Mouse (Mus musculus): Measurements from ENCODE around the gene Orai2. TPM values are rescaled to one million over a fixed set of nuclear protein-coding genes. Genes with fewer than 3 reads are reported as not detected.

The Orai2 gene
- total and polyA plus RNA-seq, 3 experiments = 43.4 to 53.1 (median 50.2) TPM

DNA sequence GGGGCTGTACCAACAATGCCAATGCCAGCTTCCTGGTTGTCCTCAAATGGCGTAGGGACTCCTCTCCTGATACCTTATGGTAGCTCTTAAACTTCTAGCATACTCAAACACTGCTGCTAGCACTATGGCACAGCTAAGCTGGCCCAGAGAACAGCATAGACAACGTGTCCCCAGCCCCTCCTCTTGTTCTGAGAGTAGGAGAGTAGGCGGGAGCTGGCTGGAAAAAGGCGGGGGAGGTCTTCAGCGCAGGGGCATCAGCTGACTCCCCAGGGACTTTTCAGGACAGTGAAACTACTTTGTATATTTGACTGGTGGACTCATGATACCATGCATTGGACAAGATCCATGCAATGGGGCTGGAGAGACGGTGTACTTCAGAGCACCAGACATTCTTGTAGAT is 11.5 kb upstream of the Orai2 start:
- Histone ChIP-seq H3K4me1 (ENCODE audit: insufficient read depth, low read depth, low read length) (peaks cover 69% of the 10 kb centered on the region), H3K36me3 (replicated peaks) (peaks cover 97% of the 10 kb centered on the region), H3K27me3 (ENCODE audit: insufficient read depth, low read length) (no peaks in the 10 kb centered on the region), H3K9me3 (replicated peaks) (no peaks in the 10 kb centered on the region), H3K4me3 (ENCODE audit: low read depth, low read length) (no peak overlapping the region; the same call in 1 of the 2 replicates)
- DNase-seq (ENCODE audit: low spot score) (peak; percentile 48), ATAC-seq (ENCODE audit: extremely low read depth, insufficient number of reproducible peaks, low FRiP score, poor library complexity, severe bottlenecking) (peak; percentile 15; the same call in 1 of the 2 replicates)
- TF ChIP-seq POLR2AphosphoS5 (IDR thresholded peaks at IDR 0.05; ENCODE audit: insufficient replicate concordance, low read depth, low read length) (no peak), GATA1 (IDR thresholded peaks at IDR 0.05; ENCODE audit: borderline replicate concordance, low read length) (no peak), GATA2 (IDR thresholded peaks at IDR 0.05; ENCODE audit: borderline replicate concordance, low read depth, low read length) (no peak), CTCF (IDR thresholded peaks at IDR 0.05; ENCODE audit: low read depth, low read length) (no peak), TAL1 (conservative IDR thresholded peaks at IDR 0.05; ENCODE audit: low read depth, low read length) (no peak)

DNA sequence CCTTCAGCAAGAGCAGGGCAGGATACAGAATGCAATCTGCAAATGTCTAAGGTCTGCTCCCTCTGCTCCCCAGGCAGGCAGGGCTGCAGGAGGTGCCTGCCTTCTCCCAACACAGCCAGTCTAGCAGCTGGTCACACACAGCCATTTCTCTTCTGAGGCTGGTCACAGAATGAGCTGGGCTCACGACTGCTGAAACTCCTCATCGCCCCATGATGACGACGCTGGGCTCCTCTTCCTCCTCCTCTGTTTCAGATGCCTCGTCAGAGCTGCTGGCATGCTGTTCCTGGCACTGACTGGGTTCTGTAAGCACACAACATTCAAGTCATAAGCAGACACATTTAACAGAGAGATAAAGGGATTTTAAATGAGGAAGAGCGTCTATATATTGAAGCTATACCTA is 10.7 kb upstream of the Orai2 start:
- TF ChIP-seq GATA1 (IDR thresholded peaks at IDR 0.05; ENCODE audit: borderline replicate concordance, low read length) = no peak
- no peak for TF ChIP-seq TAL1 (conservative IDR thresholded peaks at IDR 0.05; ENCODE audit: low read depth, low read length)
- TF ChIP-seq CTCF (IDR thresholded peaks at IDR 0.05; ENCODE audit: low read depth, low read length) = no peak
- no peak for TF ChIP-seq GATA2 (IDR thresholded peaks at IDR 0.05; ENCODE audit: borderline replicate concordance, low read depth, low read length)
- TF ChIP-seq POLR2AphosphoS5 (IDR thresholded peaks at IDR 0.05; ENCODE audit: insufficient replicate concordance, low read depth, low read length) = no peak
- peaks cover 66% of the 10 kb centered on the region for H3K4me1 ChIP-seq (ENCODE audit: insufficient read depth, low read depth, low read length)
- no peak overlapping the region for H3K4me3 ChIP-seq (ENCODE audit: low read depth, low read length)
- no peaks in the 10 kb centered on the region for H3K9me3 ChIP-seq (replicated peaks)
- no peak for DNase-seq (ENCODE audit: low spot score)
- no peak for ATAC-seq (ENCODE audit: extremely low read depth, insufficient number of reproducible peaks, low FRiP score, poor library complexity, severe bottlenecking)
- H3K27me3 ChIP-seq (ENCODE audit: insufficient read depth, low read length) = no peaks in the 10 kb centered on the region
- peaks cover 92% of the 10 kb centered on the region for H3K36me3 ChIP-seq (replicated peaks)

GRCm38 (mm10) chr5:136179594-136179993 is 9.1 kb upstream of the Orai2 start:
- Histone ChIP-seq H3K9me3 (replicated peaks) (no peaks in the 10 kb centered on the region), H3K27me3 (ENCODE audit: insufficient read depth, low read length) (no peaks in the 10 kb centered on the region), H3K4me3 (ENCODE audit: low read depth, low read length) (no peak overlapping the region), H3K36me3 (replicated peaks) (peaks cover 79% of the 10 kb centered on the region), H3K4me1 (ENCODE audit: insufficient read depth, low read depth, low read length) (peaks cover 59% of the 10 kb centered on the region)
- no peak for ATAC-seq (ENCODE audit: extremely low read depth, insufficient number of reproducible peaks, low FRiP score, poor library complexity, severe bottlenecking)
- no peak for DNase-seq (ENCODE audit: low spot score)
- TF ChIP-seq GATA1 (IDR thresholded peaks at IDR 0.05; ENCODE audit: borderline replicate concordance, low read length) (no peak), POLR2AphosphoS5 (IDR thresholded peaks at IDR 0.05; ENCODE audit: insufficient replicate concordance, low read depth, low read length) (no peak), GATA2 (IDR thresholded peaks at IDR 0.05; ENCODE audit: borderline replicate concordance, low read depth, low read length) (no peak), TAL1 (conservative IDR thresholded peaks at IDR 0.05; ENCODE audit: low read depth, low read length) (no peak), CTCF (IDR thresholded peaks at IDR 0.05; ENCODE audit: low read depth, low read length) (no peak)

DNA sequence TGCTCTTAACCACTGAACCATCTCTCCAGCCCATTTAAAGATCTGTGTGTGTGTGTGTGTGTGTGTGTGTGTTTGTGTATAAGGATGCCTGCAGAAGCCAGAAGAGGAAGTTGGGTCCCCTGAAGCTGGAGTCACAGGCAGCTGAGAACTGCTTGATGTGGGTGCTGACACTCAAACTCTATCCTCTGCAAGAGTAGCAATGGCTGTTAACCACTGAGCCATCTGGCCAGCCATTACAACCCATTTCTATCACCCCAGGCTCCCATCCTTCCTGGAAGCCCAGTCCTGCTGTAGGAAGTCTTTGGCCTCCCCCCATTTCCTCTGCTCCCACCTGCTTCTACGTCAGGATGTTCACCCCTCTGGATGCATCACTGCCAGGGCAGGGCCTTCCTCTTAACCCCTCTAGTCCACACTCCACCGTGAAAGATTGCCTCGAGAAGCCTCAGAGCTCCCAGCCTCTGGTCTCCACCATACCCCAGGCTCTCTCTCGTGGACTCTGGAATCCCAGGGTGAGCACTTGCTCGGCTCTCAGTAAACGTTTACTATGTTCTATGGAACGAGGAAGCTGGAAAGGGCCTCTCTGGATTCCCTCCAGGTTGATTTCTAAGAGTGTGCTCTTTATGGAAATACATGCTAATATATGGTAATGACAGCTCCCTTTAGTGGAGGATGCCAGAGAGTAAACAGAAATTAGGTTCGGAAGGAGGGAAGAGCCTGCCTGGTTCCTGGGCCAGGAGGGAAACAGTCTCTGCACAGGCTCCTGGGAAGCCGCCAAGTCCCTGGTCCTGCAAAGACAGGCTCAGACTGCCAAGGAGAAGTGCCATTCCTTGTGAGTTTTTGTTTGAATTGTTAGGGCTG is 3.3 kb upstream of the Orai2 start:
- peak overlapping the region; percentile 20; the same call in 1 of the 2 replicates for H3K4me3 ChIP-seq (ENCODE audit: low read depth, low read length)
- ATAC-seq (ENCODE audit: extremely low read depth, insufficient number of reproducible peaks, low FRiP score, poor library complexity, severe bottlenecking) (no peak), DNase-seq (ENCODE audit: low spot score) (no peak)
- no peaks in the 10 kb centered on the region for H3K9me3 ChIP-seq (replicated peaks)
- H3K27me3 ChIP-seq (ENCODE audit: insufficient read depth, low read length) = no peaks in the 10 kb centered on the region
- peaks cover 34% of the 10 kb centered on the region for H3K36me3 ChIP-seq (replicated peaks)
- H3K4me1 ChIP-seq (ENCODE audit: insufficient read depth, low read depth, low read length) = peaks cover 57% of the 10 kb centered on the region
- no peak for TF ChIP-seq POLR2AphosphoS5 (IDR thresholded peaks at IDR 0.05; ENCODE audit: insufficient replicate concordance, low read depth, low read length)
- no peak for TF ChIP-seq GATA1 (IDR thresholded peaks at IDR 0.05; ENCODE audit: borderline replicate concordance, low read length)
- TF ChIP-seq GATA2 (IDR thresholded peaks at IDR 0.05; ENCODE audit: borderline replicate concordance, low read depth, low read length) = no peak
- TF ChIP-seq CTCF (IDR thresholded peaks at IDR 0.05; ENCODE audit: low read depth, low read length) = no peak
- no peak for TF ChIP-seq TAL1 (conservative IDR thresholded peaks at IDR 0.05; ENCODE audit: low read depth, low read length)

DNA sequence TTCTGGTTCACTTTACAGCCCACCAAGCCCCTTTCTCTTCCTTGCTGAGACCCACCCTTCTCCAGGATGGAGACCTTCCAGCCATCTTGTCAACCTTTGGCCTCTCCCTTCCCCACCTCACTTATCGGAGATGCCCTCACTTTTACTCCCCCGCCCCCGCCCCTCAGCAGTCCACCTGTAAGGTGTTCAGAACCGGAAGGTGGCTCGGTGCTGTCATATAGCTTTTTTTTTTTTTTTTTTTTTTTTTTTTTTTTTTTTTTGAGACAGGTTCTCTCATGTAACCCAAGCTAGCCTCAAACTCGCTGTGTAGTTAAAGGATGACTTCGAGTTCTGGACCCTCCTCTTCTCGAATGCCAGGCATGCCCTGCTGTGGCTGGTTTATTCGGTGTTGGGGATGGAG is 2.4 kb upstream of the Orai2 start:
- H3K4me1 ChIP-seq (ENCODE audit: insufficient read depth, low read depth, low read length) = peaks cover 57% of the 10 kb centered on the region
- peaks cover 34% of the 10 kb centered on the region for H3K36me3 ChIP-seq (replicated peaks)
- no peak for ATAC-seq (ENCODE audit: extremely low read depth, insufficient number of reproducible peaks, low FRiP score, poor library complexity, severe bottlenecking)
- TF ChIP-seq GATA1 (IDR thresholded peaks at IDR 0.05; ENCODE audit: borderline replicate concordance, low read length) (no peak), CTCF (IDR thresholded peaks at IDR 0.05; ENCODE audit: low read depth, low read length) (no peak), TAL1 (conservative IDR thresholded peaks at IDR 0.05; ENCODE audit: low read depth, low read length) (no peak), POLR2AphosphoS5 (IDR thresholded peaks at IDR 0.05; ENCODE audit: insufficient replicate concordance, low read depth, low read length) (no peak), GATA2 (IDR thresholded peaks at IDR 0.05; ENCODE audit: borderline replicate concordance, low read depth, low read length) (no peak)
- DNase-seq (ENCODE audit: low spot score) = no peak
- H3K9me3 ChIP-seq (replicated peaks) = peaks cover 5% of the 10 kb centered on the region
- no peaks in the 10 kb centered on the region for H3K27me3 ChIP-seq (ENCODE audit: insufficient read depth, low read length)
- no peak overlapping the region for H3K4me3 ChIP-seq (ENCODE audit: low read depth, low read length)

Measured in G1E (cell line).